ENCODE assay signal across 11 mouse cellular contexts in genomic region chr2:163280636-163281322, GRCm38 (mm10).
"Had no signal": no experiment of that assay in that cellular context is flagged by ENCODE, and none has a peak within 500 bp of the region (broad histone marks: within the 10 kb centered on the region; RNA-seq: fewer than 3 reads in every experiment).

No protein-coding gene starts in this region.

- H3K9me3 ChIP-seq: limb, embryonic 15.5 days; midbrain, embryonic 12.5 days; neural tube, embryonic 13.5 days; stomach, embryonic 15.5 days had no signal

- DNase-seq: kidney, adult 18-20 months; kidney, postnatal 10 days; left cerebral cortex, postnatal 4 days; lung, adult 18-20 months; right cerebral cortex, postnatal 14 days; thymus, postnatal 4 days had no signal

- H3K27ac ChIP-seq: midbrain, embryonic 12.5 days; stomach, embryonic 15.5 days had no signal

- H3K4me2 ChIP-seq: limb, embryonic 15.5 days; midbrain, embryonic 12.5 days; neural tube, embryonic 13.5 days; stomach, embryonic 15.5 days had no signal

- H3K4me3 ChIP-seq: limb, embryonic 15.5 days; midbrain, embryonic 12.5 days; neural tube, embryonic 13.5 days; stomach, embryonic 15.5 days had no signal

- H3K36me3 ChIP-seq: limb, embryonic 15.5 days; neural tube, embryonic 13.5 days; stomach, embryonic 15.5 days had no signal

- H3K9ac ChIP-seq: limb, embryonic 15.5 days; midbrain, embryonic 12.5 days; neural tube, embryonic 13.5 days; stomach, embryonic 15.5 days had no signal

- ATAC-seq: midbrain, embryonic 16.5 days had no signal
